Mouse (Mus musculus): ENCODE measurements around the gene Gm21885. TPM values are rescaled to one million over a fixed set of nuclear protein-coding genes. Genes with fewer than 3 reads are reported as not detected.

Gm21885 gene
- polyA plus RNA-seq, 1 experiment = not detected

GRCm38 (mm10) chr11:94285886-94286574 lies 4.4 kb downstream of the Gm21885 start:
- TF ChIP-seq POLR2A (IDR thresholded peaks at IDR 0.05; ENCODE audit: control insufficient read depth, extremely low read depth, insufficient read depth, low read length, poor library complexity) (no peak), CTCF (IDR thresholded peaks at IDR 0.05; ENCODE audit: borderline replicate concordance, control insufficient read depth, extremely low read depth, insufficient read depth, low read length, poor library complexity) (no peak)
- Histone ChIP-seq H3K27me3 (ENCODE audit: control insufficient read depth, insufficient read depth, low read length) (no peaks in the 10 kb centered on the region), H3K4me3 (ENCODE audit: control insufficient read depth, insufficient read depth, low read length) (no peak overlapping the region), H3K4me1 (replicated peaks; ENCODE audit: control insufficient read depth, insufficient read depth, low read length) (no peaks in the 10 kb centered on the region), H3K27ac (ENCODE audit: control insufficient read depth, insufficient read depth, low read length) (no peak overlapping the region), H3K36me3 (ENCODE audit: control insufficient read depth, insufficient read depth, low read length) (peaks cover 42% of the 10 kb centered on the region)
- DNase-seq = no peak
- WGBS = 95% methylated on average over 11 of the region's 11 CpGs

DNA sequence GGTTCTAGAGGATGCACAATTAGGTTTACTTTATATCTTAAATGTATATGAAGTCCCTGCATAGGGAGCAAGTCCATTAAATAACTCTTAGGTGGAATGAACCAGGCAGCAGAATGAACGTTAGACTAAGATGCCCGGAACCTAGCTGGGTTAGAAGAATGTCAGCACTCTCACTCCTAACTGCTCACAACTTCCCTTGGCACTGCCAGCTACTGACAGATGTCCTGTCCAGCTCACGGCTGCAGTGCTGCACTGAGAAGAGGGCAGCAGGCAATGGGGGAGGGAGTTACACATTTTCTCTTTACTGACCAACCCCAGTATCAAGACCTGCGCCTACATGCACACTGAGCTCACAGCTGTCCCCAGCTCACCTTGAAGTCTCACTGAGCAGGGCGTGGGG lies 5.4 kb downstream of the Gm21885 start:
- WGBS = 99% methylated on average over 5 of the region's 5 CpGs
- Histone ChIP-seq H3K27ac (ENCODE audit: control insufficient read depth, insufficient read depth, low read length) (no peak overlapping the region), H3K4me3 (ENCODE audit: control insufficient read depth, insufficient read depth, low read length) (no peak overlapping the region)

DNA sequence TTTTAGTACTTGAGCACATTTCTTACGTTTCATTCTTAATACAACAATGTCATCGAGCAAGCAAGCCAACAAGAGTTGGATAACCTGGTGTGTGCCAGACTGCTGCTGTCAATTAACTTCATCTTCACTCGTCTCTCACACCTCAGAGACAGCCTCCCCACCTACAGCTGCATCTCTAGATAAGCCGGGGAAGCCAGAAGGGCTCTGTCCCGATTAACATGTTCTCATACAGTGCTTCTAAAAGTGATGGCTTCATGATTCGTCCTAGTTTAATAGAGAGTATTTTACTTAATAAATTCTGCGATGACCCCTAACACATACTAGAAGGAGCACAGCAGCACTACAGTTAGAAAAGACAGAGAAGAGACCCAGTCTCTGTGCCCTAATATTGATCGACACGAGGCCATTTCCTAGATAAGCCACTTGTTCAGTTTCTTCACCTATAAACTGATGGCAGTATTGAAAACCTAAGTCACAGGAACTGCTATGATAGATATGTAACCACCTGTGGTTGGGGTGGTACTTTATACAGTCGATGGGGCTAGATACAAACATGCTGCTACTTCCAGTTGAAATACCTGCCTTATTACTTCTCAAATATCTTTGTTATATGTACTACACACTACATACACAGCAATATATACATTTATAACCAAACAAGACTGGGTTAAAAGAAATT lies 8.5 kb downstream of the Gm21885 start:
- H3K4me3 ChIP-seq (ENCODE audit: control insufficient read depth, insufficient read depth, low read length) = no peak overlapping the region
- no peak for TF ChIP-seq CTCF (IDR thresholded peaks at IDR 0.05; ENCODE audit: borderline replicate concordance, control insufficient read depth, extremely low read depth, insufficient read depth, low read length, poor library complexity)
- no peak for TF ChIP-seq POLR2A (IDR thresholded peaks at IDR 0.05; ENCODE audit: control insufficient read depth, extremely low read depth, insufficient read depth, low read length, poor library complexity)
- DNase-seq = no peak
- H3K36me3 ChIP-seq (ENCODE audit: control insufficient read depth, insufficient read depth, low read length) = peaks cover 79% of the 10 kb centered on the region
- H3K27ac ChIP-seq (ENCODE audit: control insufficient read depth, insufficient read depth, low read length) = no peak overlapping the region
- no peaks in the 10 kb centered on the region for H3K27me3 ChIP-seq (ENCODE audit: control insufficient read depth, insufficient read depth, low read length)
- WGBS = 97% methylated on average over 10 of the region's 10 CpGs
- H3K4me1 ChIP-seq (replicated peaks; ENCODE audit: control insufficient read depth, insufficient read depth, low read length) = no peaks in the 10 kb centered on the region

More for the DNA sequence above, 5.4 kb downstream of the Gm21885 start:
- H3K27me3 ChIP-seq (ENCODE audit: control insufficient read depth, insufficient read depth, low read length) = no peaks in the 10 kb centered on the region
- TF ChIP-seq CTCF (IDR thresholded peaks at IDR 0.05; ENCODE audit: borderline replicate concordance, control insufficient read depth, extremely low read depth, insufficient read depth, low read length, poor library complexity) (no peak), POLR2A (IDR thresholded peaks at IDR 0.05; ENCODE audit: control insufficient read depth, extremely low read depth, insufficient read depth, low read length, poor library complexity) (no peak)
- no peaks in the 10 kb centered on the region for H3K4me1 ChIP-seq (replicated peaks; ENCODE audit: control insufficient read depth, insufficient read depth, low read length)
- peaks cover 52% of the 10 kb centered on the region for H3K36me3 ChIP-seq (ENCODE audit: control insufficient read depth, insufficient read depth, low read length)
- DNase-seq = no peak

GRCm38 (mm10) chr11:94294996-94295845 lies 13.5 kb downstream of the Gm21885 start:
- WGBS = 95% methylated on average over 9 of the region's 9 CpGs
- TF ChIP-seq CTCF (IDR thresholded peaks at IDR 0.05; ENCODE audit: borderline replicate concordance, control insufficient read depth, extremely low read depth, insufficient read depth, low read length, poor library complexity) = no peak
- TF ChIP-seq POLR2A (IDR thresholded peaks at IDR 0.05; ENCODE audit: control insufficient read depth, extremely low read depth, insufficient read depth, low read length, poor library complexity) = no peak
- H3K36me3 ChIP-seq (ENCODE audit: control insufficient read depth, insufficient read depth, low read length) = peaks cover 99% of the 10 kb centered on the region
- no peak overlapping the region for H3K27ac ChIP-seq (ENCODE audit: control insufficient read depth, insufficient read depth, low read length)
- H3K4me1 ChIP-seq (replicated peaks; ENCODE audit: control insufficient read depth, insufficient read depth, low read length) = no peaks in the 10 kb centered on the region
- no peaks in the 10 kb centered on the region for H3K27me3 ChIP-seq (ENCODE audit: control insufficient read depth, insufficient read depth, low read length)
- DNase-seq = no peak
- no peak overlapping the region for H3K4me3 ChIP-seq (ENCODE audit: control insufficient read depth, insufficient read depth, low read length)

- WGBS = 93% methylated on average over 1 of the region's 1 CpGs
- TF ChIP-seq POLR2A (IDR thresholded peaks at IDR 0.05; ENCODE audit: control insufficient read depth, extremely low read depth, insufficient read depth, low read length, poor library complexity) (no peak), CTCF (IDR thresholded peaks at IDR 0.05; ENCODE audit: borderline replicate concordance, control insufficient read depth, extremely low read depth, insufficient read depth, low read length, poor library complexity) (no peak)
- DNase-seq = no peak
- Histone ChIP-seq H3K27me3 (ENCODE audit: control insufficient read depth, insufficient read depth, low read length) (no peaks in the 10 kb centered on the region), H3K36me3 (ENCODE audit: control insufficient read depth, insufficient read depth, low read length) (peaks cover 5% of the 10 kb centered on the region; the same call in 1 of the 2 replicates), H3K4me3 (ENCODE audit: control insufficient read depth, insufficient read depth, low read length) (no peak overlapping the region), H3K27ac (ENCODE audit: control insufficient read depth, insufficient read depth, low read length) (no peak overlapping the region), H3K4me1 (replicated peaks; ENCODE audit: control insufficient read depth, insufficient read depth, low read length) (no peaks in the 10 kb centered on the region)
These were observed 31.1 kb downstream of the Gm21885 start for GRCm38 (mm10) chr11:94312733-94313132.

- DNase-seq = no peak
- no peak overlapping the region for H3K27ac ChIP-seq (ENCODE audit: control insufficient read depth, insufficient read depth, low read length)
- 0 out of 2 replicates have a peak, but pooled peaks cover under 1% of the 10 kb centered on the region for H3K36me3 ChIP-seq (ENCODE audit: control insufficient read depth, insufficient read depth, low read length)
- TF ChIP-seq CTCF (IDR thresholded peaks at IDR 0.05; ENCODE audit: borderline replicate concordance, control insufficient read depth, extremely low read depth, insufficient read depth, low read length, poor library complexity) (no peak), POLR2A (IDR thresholded peaks at IDR 0.05; ENCODE audit: control insufficient read depth, extremely low read depth, insufficient read depth, low read length, poor library complexity) (no peak)
- H3K27me3 ChIP-seq (ENCODE audit: control insufficient read depth, insufficient read depth, low read length) = no peaks in the 10 kb centered on the region
- WGBS = 86% methylated on average over 2 of the region's 2 CpGs
- H3K4me3 ChIP-seq (ENCODE audit: control insufficient read depth, insufficient read depth, low read length) = no peak overlapping the region
- peaks cover 3% of the 10 kb centered on the region; the same call in 1 of the 2 replicates for H3K4me1 ChIP-seq (replicated peaks; ENCODE audit: control insufficient read depth, insufficient read depth, low read length)
These were observed 32.5 kb downstream of the Gm21885 start for GRCm38 (mm10) chr11:94314098-94314652.
